Comparison of ENCODE assay signal across 24 mouse cellular contexts in genomic region chr17:56961880-56962279, GRCm38 (mm10). TPM values are rescaled to one million over a fixed set of nuclear protein-coding genes. Genes with fewer than 3 reads are reported as not detected.
DNase-seq lines count a peak whose midpoint lies in the region; ATAC-seq and TF ChIP-seq lines count a peak whose summit lies in the region.
"Had no signal": no experiment of that assay in that cellular context is flagged by ENCODE, and none has a peak within 500 bp of the region (broad histone marks: within the 10 kb centered on the region; RNA-seq: fewer than 3 reads in every experiment).

No protein-coding gene starts in this region.

- no peak overlapping the region for H3K9ac ChIP-seq in intestine, embryonic 14.5 days (ENCODE audit: low read length)
- H3K9ac ChIP-seq in intestine, embryonic 16.5 days (ENCODE audit: low read depth, low read length), result no peak overlapping the region
- no peak overlapping the region for H3K9ac ChIP-seq in lung, postnatal 0 days (replicated peaks; ENCODE audit: low read depth)
- H3K9ac ChIP-seq in ES-Bruce4 (ENCODE audit: low read depth, poor library complexity, severe bottlenecking), result no peak overlapping the region
- H3K9ac ChIP-seq: embryonic facial prominence, embryonic 15.5 days; heart, embryonic 13.5 days; hindbrain, embryonic 14.5 days; limb, embryonic 12.5 days; liver, embryonic 15.5 days; stomach, embryonic 15.5 days had no signal

- no peak overlapping the region for H3K4me2 ChIP-seq in intestine, embryonic 14.5 days (ENCODE audit: low read length)
- no peak overlapping the region for H3K4me2 ChIP-seq in intestine, embryonic 16.5 days (ENCODE audit: low read depth, low read length)
- no peak overlapping the region for H3K4me2 ChIP-seq in lung, postnatal 0 days (replicated peaks; ENCODE audit: low read depth, low read length)
- H3K4me2 ChIP-seq: embryonic facial prominence, embryonic 15.5 days; heart, embryonic 13.5 days; hindbrain, embryonic 14.5 days; limb, embryonic 12.5 days; liver, embryonic 15.5 days; stomach, embryonic 15.5 days had no signal

- peak; percentile 36 for DNase-seq in intestine, embryonic 14.5 days (ENCODE audit: low spot score)
- no peak for DNase-seq in lung, postnatal 0 days (ENCODE audit: low spot score)
- no peak for DNase-seq in lung, postnatal 4 days
- no peak for DNase-seq in brain, embryonic 14.5 days (ENCODE audit: low read depth)
- no peak for DNase-seq in retina, embryonic 14.5 days (ENCODE audit: low spot score)
- no peak for DNase-seq in thymus, postnatal 25 days
- DNase-seq: adrenal gland, postnatal 10 days; cerebellum, postnatal 25 days; gastrocnemius, adult 2 months; right cerebral cortex, postnatal 25 days had no signal

- no peak overlapping the region for H3K27ac ChIP-seq in intestine, embryonic 14.5 days (ENCODE audit: low read depth)
- no peak overlapping the region for H3K27ac ChIP-seq in intestine, embryonic 16.5 days (ENCODE audit: low read length)
- H3K27ac ChIP-seq in lung, postnatal 0 days (ENCODE audit: low read length), result no peak overlapping the region
- no peak overlapping the region for H3K27ac ChIP-seq in ES-Bruce4 (ENCODE audit: insufficient read depth, low read length)
- H3K27ac ChIP-seq: embryonic facial prominence, embryonic 15.5 days; gastrocnemius, adult 2 months; heart, embryonic 13.5 days; hindbrain, embryonic 14.5 days; limb, embryonic 12.5 days; liver, embryonic 15.5 days; stomach, embryonic 15.5 days had no signal

- H3K4me3 ChIP-seq in intestine, embryonic 14.5 days (ENCODE audit: low read depth, low read length), result no peak overlapping the region
- H3K4me3 ChIP-seq in intestine, embryonic 16.5 days (ENCODE audit: low read length), result no peak overlapping the region
- H3K4me3 ChIP-seq in lung, postnatal 0 days (ENCODE audit: low read depth, low read length), result no peak overlapping the region
- no peak overlapping the region for H3K4me3 ChIP-seq in ES-Bruce4 (ENCODE audit: low read depth, low read length)
- H3K4me3 ChIP-seq: embryonic facial prominence, embryonic 15.5 days; gastrocnemius, adult 2 months; heart, embryonic 13.5 days; limb, embryonic 12.5 days; liver, embryonic 15.5 days; stomach, embryonic 15.5 days had no signal

- ATAC-seq in intestine, embryonic 14.5 days (replicated peaks; ENCODE audit: low FRiP score, low TSS enrichment, low read depth), result no peak
- ATAC-seq in intestine, embryonic 16.5 days, result no peak
- ATAC-seq in lung, postnatal 0 days, result no peak
- ATAC-seq: activated CD4-positive, CD25-positive, alpha-beta regulatory T cell, adult 4 months; forebrain, embryonic 16.5 days; midbrain, embryonic 16.5 days had no signal

- no peak for TF ChIP-seq POLR2A in ES-Bruce4 (IDR thresholded peaks at IDR 0.05; ENCODE audit: insufficient read depth, low read length)
- TF ChIP-seq POLR2A in brain, embryonic 14.5 days (IDR thresholded peaks at IDR 0.05; ENCODE audit: borderline replicate concordance, extremely low read depth, insufficient read depth, insufficient read length, poor library complexity, severe bottlenecking), result no peak

- no peaks in the 10 kb centered on the region for H3K36me3 ChIP-seq in intestine, embryonic 14.5 days (ENCODE audit: control insufficient read depth, insufficient read depth, low read length)
- H3K36me3 ChIP-seq in intestine, embryonic 16.5 days (ENCODE audit: control insufficient read depth, insufficient read depth, low read length), result no peaks in the 10 kb centered on the region
- no peaks in the 10 kb centered on the region for H3K36me3 ChIP-seq in lung, postnatal 0 days (ENCODE audit: insufficient read depth, low read length)
- no peaks in the 10 kb centered on the region for H3K36me3 ChIP-seq in ES-Bruce4 (ENCODE audit: control insufficient read depth, insufficient read depth, low read length, poor library complexity, severe bottlenecking)
- H3K36me3 ChIP-seq: embryonic facial prominence, embryonic 15.5 days; heart, embryonic 13.5 days; limb, embryonic 12.5 days; liver, embryonic 15.5 days; stomach, embryonic 15.5 days had no signal

- WGBS in intestine, embryonic 14.5 days, result 88% methylated on average over 4 of the region's 4 CpGs
- WGBS in intestine, embryonic 16.5 days, result 90% methylated on average over 4 of the region's 4 CpGs
- WGBS in lung, postnatal 0 days, result 88% methylated on average over 4 of the region's 4 CpGs

- H3K27me3 ChIP-seq in intestine, embryonic 14.5 days (replicated peaks; ENCODE audit: control insufficient read depth, insufficient read depth, low read length), result no peaks in the 10 kb centered on the region
- H3K27me3 ChIP-seq in intestine, embryonic 16.5 days (replicated peaks; ENCODE audit: control insufficient read depth, insufficient read depth, low read length), result no peaks in the 10 kb centered on the region
- no peaks in the 10 kb centered on the region for H3K27me3 ChIP-seq in lung, postnatal 0 days (replicated peaks; ENCODE audit: insufficient read depth, low read length)
- no peaks in the 10 kb centered on the region for H3K27me3 ChIP-seq in ES-Bruce4 (ENCODE audit: control insufficient read depth, insufficient read depth, low read length, poor library complexity, severe bottlenecking)
- H3K27me3 ChIP-seq: embryonic facial prominence, embryonic 15.5 days; stomach, embryonic 15.5 days had no signal

- no peaks in the 10 kb centered on the region for H3K4me1 ChIP-seq in intestine, embryonic 14.5 days (replicated peaks; ENCODE audit: control insufficient read depth, insufficient read depth, low read length)
- no peaks in the 10 kb centered on the region; the same call in 1 of the 2 replicates for H3K4me1 ChIP-seq in intestine, embryonic 16.5 days (ENCODE audit: control insufficient read depth, insufficient read depth, low read length)
- H3K4me1 ChIP-seq in lung, postnatal 0 days (ENCODE audit: insufficient read depth, low read depth, low read length), result no peaks in the 10 kb centered on the region
- no peaks in the 10 kb centered on the region for H3K4me1 ChIP-seq in ES-Bruce4 (ENCODE audit: control insufficient read depth, insufficient read depth, low read length)
- H3K4me1 ChIP-seq: embryonic facial prominence, embryonic 15.5 days; stomach, embryonic 15.5 days had no signal

- no peaks in the 10 kb centered on the region for H3K9me3 ChIP-seq in intestine, embryonic 14.5 days (ENCODE audit: control insufficient read depth, low read length)
- H3K9me3 ChIP-seq in intestine, embryonic 16.5 days (ENCODE audit: control insufficient read depth, low read length), result no peaks in the 10 kb centered on the region
- H3K9me3 ChIP-seq in lung, postnatal 0 days (ENCODE audit: low read length), result no peaks in the 10 kb centered on the region
- H3K9me3 ChIP-seq in ES-Bruce4 (replicated peaks; ENCODE audit: control insufficient read depth, insufficient read depth, low read length, poor library complexity, severe bottlenecking), result no peaks in the 10 kb centered on the region
- H3K9me3 ChIP-seq: embryonic facial prominence, embryonic 15.5 days; heart, embryonic 13.5 days; limb, embryonic 12.5 days; liver, embryonic 15.5 days; stomach, embryonic 15.5 days had no signal

- no peak for TF ChIP-seq EP300 in lung, postnatal 0 days (IDR thresholded peaks at IDR 0.05)
- no peak for TF ChIP-seq EP300 in ES-Bruce4 (IDR thresholded peaks at IDR 0.05; ENCODE audit: insufficient read depth, low read depth, low read length)

- TF ChIP-seq CTCF in lung, postnatal 0 days (IDR thresholded peaks at IDR 0.05), result peak; percentile 28; the same call in 1 of the 2 replicates
- peak; percentile 38 for TF ChIP-seq CTCF in ES-Bruce4 (IDR thresholded peaks at IDR 0.05; ENCODE audit: low read depth, low read length)
- peak; percentile 27; the same call in 1 of the 2 replicates for TF ChIP-seq CTCF in brain, embryonic 14.5 days (IDR thresholded peaks at IDR 0.05; ENCODE audit: borderline replicate concordance, extremely low read depth, insufficient read depth, insufficient read length)

RNA-seq across cellular contexts. Expression of gene Acer1, which starts 20.0 kb away (rescaled TPM):
- 0.09 and 0.28 TPM in 2 replicates for polyA plus RNA-seq in intestine, embryonic 14.5 days (2014; fragmentation: Nextera tagmentation; extraction: Ambion mirVana)
- polyA plus RNA-seq in intestine, embryonic 16.5 days (2015; fragmentation: Nextera tagmentation; extraction: Ambion mirVana), result 0.65 and 0.88 TPM in 2 replicates
- not detected in 2 replicates for polyA plus RNA-seq in lung, postnatal 0 days (2015; fragmentation: Nextera tagmentation; extraction: Ambion mirVana)
- polyA plus RNA-seq in ES-Bruce4 (2011; ENCODE audit: insufficient read depth, insufficient read length, low read depth, missing spikeins), result 0.37 and 0.49 TPM in 2 replicates
- 0.18 TPM in 1 of 2 replicates, not detected in the other for polyA plus RNA-seq in brain, embryonic 14.5 days (2012; rRNA removed)
- polyA plus RNA-seq: activated CD4-positive, CD25-positive, alpha-beta regulatory T cell, adult 4 months; forebrain, embryonic 16.5 days; gonadal fat pad, adult 2 months; heart, embryonic 13.5 days; hindbrain, embryonic 14.5 days; kidney, embryonic 14.5 days; limb, embryonic 12.5 days; liver, embryonic 15.5 days; midbrain, embryonic 16.5 days; spleen, adult 2 months had no signal

RNA-seq across cellular contexts. Expression of gene Mllt1, which starts 26.7 kb away (rescaled TPM):
- polyA plus RNA-seq in intestine, embryonic 14.5 days (2014; fragmentation: Nextera tagmentation; extraction: Ambion mirVana), result 26.7 and 30.4 TPM in 2 replicates
- 22.6 and 26.2 TPM in 2 replicates for polyA plus RNA-seq in intestine, embryonic 16.5 days (2015; fragmentation: Nextera tagmentation; extraction: Ambion mirVana)
- 17.7 TPM in 2 replicates for polyA plus RNA-seq in lung, postnatal 0 days (2015; fragmentation: Nextera tagmentation; extraction: Ambion mirVana)
- 20.7 and 21.9 TPM in 2 replicates for polyA plus RNA-seq in ES-Bruce4 (2011; ENCODE audit: insufficient read depth, insufficient read length, low read depth, missing spikeins)
- 149 and 153 TPM in 2 replicates for polyA plus RNA-seq in brain, embryonic 14.5 days (2012; rRNA removed)

RNA-seq across cellular contexts. Expression of gene Clpp, which starts 28.2 kb away (rescaled TPM):
- polyA plus RNA-seq in intestine, embryonic 14.5 days (2014; fragmentation: Nextera tagmentation; extraction: Ambion mirVana), result 186 and 190 TPM in 2 replicates
- 157 and 174 TPM in 2 replicates for polyA plus RNA-seq in intestine, embryonic 16.5 days (2015; fragmentation: Nextera tagmentation; extraction: Ambion mirVana)
- polyA plus RNA-seq in lung, postnatal 0 days (2015; fragmentation: Nextera tagmentation; extraction: Ambion mirVana), result 62.5 and 71.1 TPM in 2 replicates
- polyA plus RNA-seq in ES-Bruce4 (2011; ENCODE audit: insufficient read depth, insufficient read length, low read depth, missing spikeins), result 47.7 and 59.9 TPM in 2 replicates
- polyA plus RNA-seq in brain, embryonic 14.5 days (2012; rRNA removed), result 151 and 219 TPM in 2 replicates

RNA-seq across cellular contexts. Expression of gene Alkbh7, which starts 35.3 kb away (rescaled TPM):
- polyA plus RNA-seq in intestine, embryonic 14.5 days (2014; fragmentation: Nextera tagmentation; extraction: Ambion mirVana), result 48.0 and 49.1 TPM in 2 replicates
- 41.7 and 43.7 TPM in 2 replicates for polyA plus RNA-seq in intestine, embryonic 16.5 days (2015; fragmentation: Nextera tagmentation; extraction: Ambion mirVana)
- 31.3 and 35.3 TPM in 2 replicates for polyA plus RNA-seq in lung, postnatal 0 days (2015; fragmentation: Nextera tagmentation; extraction: Ambion mirVana)
- 16.0 and 21.3 TPM in 2 replicates for polyA plus RNA-seq in ES-Bruce4 (2011; ENCODE audit: insufficient read depth, insufficient read length, low read depth, missing spikeins)
- 30.2 and 40.4 TPM in 2 replicates for polyA plus RNA-seq in brain, embryonic 14.5 days (2012; rRNA removed)

RNA-seq across cellular contexts. Expression of gene Pspn, which starts 37.9 kb away (rescaled TPM):
- polyA plus RNA-seq in intestine, embryonic 14.5 days (2014; fragmentation: Nextera tagmentation; extraction: Ambion mirVana), result not detected in 2 replicates
- 0.44 TPM in 1 of 2 replicates, not detected in the other for polyA plus RNA-seq in intestine, embryonic 16.5 days (2015; fragmentation: Nextera tagmentation; extraction: Ambion mirVana)
- polyA plus RNA-seq in lung, postnatal 0 days (2015; fragmentation: Nextera tagmentation; extraction: Ambion mirVana), result 0.37 TPM in 1 of 2 replicates, not detected in the other
- polyA plus RNA-seq in ES-Bruce4 (2011; ENCODE audit: insufficient read depth, insufficient read length, low read depth, missing spikeins), result not detected in 2 replicates
- polyA plus RNA-seq in brain, embryonic 14.5 days (2012; rRNA removed), result 0.28 and 0.33 TPM in 2 replicates
- polyA plus RNA-seq: activated CD4-positive, CD25-positive, alpha-beta regulatory T cell, adult 4 months; embryonic facial prominence, embryonic 15.5 days; gonadal fat pad, adult 2 months; limb, embryonic 12.5 days; liver, embryonic 15.5 days; spleen, adult 2 months had no signal
